Mouse (Mus musculus) kidney, adult 9 months (tissue): ENCODE measurements at regions not wholly inside any gene's neighbourhood (a gene's known extent, or its start where the extent isn't known, plus 50 kb on each side); places are given as distances from the start of the nearest gene placed in this dataset.

Experiments
- DNase-seq: peaks from one replicate; pipeline ENCODE4 v3.0.0; 2022

DNA sequence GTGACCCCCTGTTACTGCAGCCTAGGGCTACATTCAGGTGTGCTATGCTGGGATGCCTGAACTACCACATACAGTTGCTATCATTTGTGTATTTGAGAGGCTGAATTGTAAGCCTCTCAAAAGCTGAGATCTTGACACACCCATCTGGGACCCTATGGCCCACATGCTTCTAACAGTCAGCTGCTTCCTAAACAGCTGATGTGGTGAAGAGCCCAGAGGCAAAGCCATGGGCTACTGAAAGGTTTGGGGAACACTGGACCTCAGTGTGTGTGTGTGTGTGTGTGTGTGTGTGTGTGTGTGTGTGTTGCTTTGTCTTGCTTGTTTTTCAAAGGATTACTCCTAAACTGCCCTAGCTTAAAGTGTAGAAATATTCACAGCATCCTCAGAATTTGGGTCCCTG is 75.0 kb downstream of the Lbh start:
- DNase-seq, result no peak

GRCm38 (mm10) chr17:72993626-72994025 is 75.5 kb downstream of the Lbh start:
- DNase-seq, result no peak

DNA sequence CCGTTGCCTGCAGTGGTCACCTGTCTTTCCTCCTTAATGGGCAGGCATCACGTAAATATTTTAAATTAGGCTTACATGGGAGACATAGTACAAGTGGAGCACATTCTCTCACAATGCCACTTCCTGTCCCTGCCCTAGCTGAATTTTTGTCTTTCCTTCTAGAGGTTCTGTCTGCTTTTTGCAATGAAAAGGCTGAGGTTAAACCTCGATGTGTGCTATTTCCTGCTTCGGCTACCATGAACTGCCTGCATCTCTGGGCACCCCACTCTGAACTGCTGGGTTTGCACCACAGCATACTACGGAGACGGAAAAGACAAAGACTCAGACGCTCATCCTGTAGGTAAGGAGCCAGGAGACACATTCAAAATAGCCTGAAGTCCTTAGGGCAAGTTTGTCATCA is 78.4 kb downstream of the Lbh start:
- no peak for DNase-seq

- DNase-seq, result no peak
Observed at GRCm38 (mm10) chr17:72997301-72997921, 79.3 kb downstream of the Lbh start.

- no peak for DNase-seq
Observed at GRCm38 (mm10) chr17:73005100-73005499, 87.0 kb downstream of the Lbh start.

- DNase-seq, result peak; percentile 74
Observed at GRCm38 (mm10) chr17:73008901-73009300, 90.8 kb downstream of the Lbh start.

DNA sequence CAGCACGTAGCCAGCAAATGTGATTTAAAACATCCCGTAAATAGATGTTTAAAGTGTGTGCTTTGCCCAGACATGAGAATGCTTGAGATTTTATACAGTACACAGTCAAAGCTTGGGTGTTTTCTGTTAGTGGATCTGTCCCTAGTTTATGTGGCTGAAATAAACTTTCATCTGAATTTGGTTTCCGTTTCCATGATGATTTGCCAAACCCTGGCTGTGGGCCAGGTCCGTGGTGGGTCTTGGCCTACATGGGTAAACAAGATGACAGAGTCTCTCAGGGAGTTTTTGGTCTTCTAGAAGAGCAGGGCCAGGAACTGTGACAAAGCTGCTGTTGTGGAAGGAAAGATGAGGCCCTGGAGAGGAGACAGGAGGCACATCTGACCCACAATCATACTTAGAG is 91.9 kb downstream of the Lbh start:
- peak; percentile 32 for DNase-seq

- DNase-seq, result no peak
Observed at GRCm38 (mm10) chr17:73012356-73012755, 94.3 kb downstream of the Lbh start.

DNA sequence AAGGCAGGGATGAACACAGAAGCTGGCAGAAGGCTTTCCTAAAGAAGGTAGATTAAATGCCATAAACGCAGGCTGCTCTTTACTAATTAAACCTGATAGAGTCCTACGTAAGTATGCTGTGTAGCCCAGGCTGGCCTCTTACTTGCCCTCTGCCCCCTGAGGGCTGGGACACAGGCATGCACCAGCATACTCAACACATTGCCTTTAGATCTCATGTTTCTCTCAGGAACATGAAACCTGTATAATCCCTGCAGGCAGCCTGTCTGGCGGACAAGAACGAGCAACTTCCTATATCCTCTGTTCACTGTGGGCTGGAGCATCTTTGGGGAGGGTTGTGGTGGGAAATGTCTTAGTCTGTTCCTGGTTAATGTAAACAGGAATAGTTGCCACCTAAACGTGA is 94.8 kb upstream of the Lclat1 start:
- no peak for DNase-seq

DNA sequence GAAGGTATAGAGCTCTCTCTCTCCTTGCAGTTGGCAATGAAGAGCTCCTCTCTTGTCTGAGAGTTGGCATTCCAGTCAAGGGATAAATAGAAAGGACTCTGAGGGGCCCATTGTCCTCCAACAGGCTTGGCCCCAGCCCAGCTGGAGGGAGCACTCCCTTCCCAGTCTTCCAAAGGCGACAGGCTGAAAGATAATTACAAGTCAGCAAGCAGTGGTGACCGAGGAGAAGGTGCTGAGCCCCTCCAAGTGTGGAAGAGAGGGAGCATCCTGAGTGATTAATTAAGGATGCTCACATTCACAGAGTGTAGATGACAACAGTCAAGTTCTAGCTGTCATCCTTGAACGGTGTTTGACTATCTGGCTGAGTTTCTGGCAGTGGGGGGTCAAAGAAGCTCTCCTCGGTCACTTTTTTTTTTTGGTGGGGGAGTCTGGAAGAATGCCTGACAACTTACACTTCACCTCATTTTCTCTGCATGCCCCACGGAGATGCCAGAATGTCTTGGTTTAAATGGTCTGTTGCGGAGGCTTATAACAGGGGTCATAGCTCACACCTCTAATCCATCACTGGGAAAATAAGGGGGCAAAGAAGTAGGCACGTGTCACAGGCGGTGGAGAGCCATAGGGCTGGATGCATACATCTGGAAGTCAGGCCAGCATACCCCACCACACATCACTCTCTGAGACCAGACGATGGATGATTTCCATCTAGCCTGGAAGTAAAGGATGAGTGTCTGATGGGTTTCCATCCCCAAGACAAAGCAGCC is 93.5 kb upstream of the Lclat1 start:
- no peak for DNase-seq

- DNase-seq, result no peak
Observed at GRCm38 (mm10) chr17:73017173-73017572, 90.6 kb upstream of the Lclat1 start.

DNA sequence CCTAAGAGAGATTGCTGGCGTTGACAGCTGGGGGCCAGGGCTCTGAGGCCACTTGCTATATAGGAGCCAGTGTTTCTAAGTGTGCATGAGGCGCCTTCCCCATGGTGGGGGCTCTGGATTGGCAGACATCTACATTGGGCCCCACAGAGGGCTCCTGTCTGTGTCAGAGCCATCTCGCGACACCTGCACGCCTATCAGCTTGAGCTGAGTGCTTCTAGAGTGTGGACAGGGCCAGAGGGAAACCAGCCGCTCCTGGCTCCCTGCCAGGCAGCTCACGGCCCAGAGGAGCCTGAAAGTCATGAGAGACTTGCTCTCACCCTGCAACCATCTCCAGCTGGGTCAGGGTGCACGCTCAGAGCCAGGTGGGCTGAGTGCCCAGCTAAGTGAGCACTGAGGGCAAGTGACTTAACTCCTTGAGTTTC is 85.1 kb upstream of the Lclat1 start:
- peak; percentile 69 for DNase-seq

- no peak for DNase-seq
Observed at GRCm38 (mm10) chr17:73023362-73024107, 84.2 kb upstream of the Lclat1 start.

DNA sequence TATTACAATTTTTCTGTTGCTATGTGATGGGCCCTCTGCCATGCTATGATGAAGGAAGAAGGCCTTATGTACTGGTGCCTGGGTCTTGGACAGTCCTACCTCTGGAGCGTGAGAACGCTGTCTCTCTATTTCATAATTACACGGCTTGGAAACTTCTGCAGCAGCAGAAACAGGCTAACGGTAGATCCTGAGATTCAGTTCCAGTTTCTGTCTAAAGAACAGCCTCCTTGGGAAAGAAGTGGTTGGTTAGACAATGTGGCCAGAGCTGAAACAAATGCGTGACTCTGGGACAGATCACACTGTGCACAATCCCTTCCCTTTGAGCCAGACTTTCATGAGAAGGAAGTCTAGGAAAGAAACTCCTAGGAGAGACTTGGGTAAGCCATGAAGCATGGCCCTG is 80.7 kb upstream of the Lclat1 start:
- no peak for DNase-seq

GRCm38 (mm10) chr17:73031796-73032195 is 76.0 kb upstream of the Lclat1 start:
- DNase-seq, result no peak

DNA sequence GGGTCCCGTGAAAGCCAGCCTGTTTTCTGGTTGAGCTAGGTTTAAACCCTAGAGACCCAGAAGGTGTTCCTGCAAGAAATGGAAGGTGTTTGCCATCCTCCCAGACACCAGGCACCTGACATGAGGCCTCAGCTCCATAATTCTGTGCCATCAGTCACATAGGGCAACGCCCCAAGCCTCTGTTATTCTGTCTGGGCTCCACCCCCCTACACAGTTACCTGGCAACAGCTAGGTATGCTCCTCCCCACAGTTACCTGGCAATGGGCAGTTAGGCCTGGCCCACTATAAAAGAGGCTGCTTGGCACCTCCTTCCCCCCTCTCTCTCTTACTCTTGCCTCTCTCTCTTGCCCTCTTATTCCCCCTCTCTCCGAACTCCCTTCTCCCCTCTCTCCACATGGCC is 75.5 kb upstream of the Lclat1 start:
- DNase-seq, result no peak

DNA sequence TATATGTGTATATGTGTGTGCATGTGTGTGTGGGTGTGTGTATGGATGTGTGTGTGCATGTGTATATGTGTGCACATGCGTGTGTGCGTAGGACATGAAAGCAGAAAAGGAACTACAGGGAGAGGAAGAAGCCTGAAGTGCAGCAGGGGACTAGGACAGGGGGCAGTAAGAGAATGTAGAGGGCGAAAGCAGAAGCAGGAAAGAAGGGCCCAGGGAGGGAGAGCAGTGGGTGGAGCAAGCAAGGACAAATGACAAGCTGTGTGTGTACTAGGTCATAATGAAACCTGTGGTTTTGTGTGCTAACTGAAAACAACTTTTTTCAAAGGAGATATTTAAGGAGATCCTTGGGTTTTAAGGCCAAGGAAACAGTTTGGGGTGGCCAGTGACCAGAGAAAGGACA is 73.4 kb upstream of the Lclat1 start:
- peak; percentile 53 for DNase-seq

DNA sequence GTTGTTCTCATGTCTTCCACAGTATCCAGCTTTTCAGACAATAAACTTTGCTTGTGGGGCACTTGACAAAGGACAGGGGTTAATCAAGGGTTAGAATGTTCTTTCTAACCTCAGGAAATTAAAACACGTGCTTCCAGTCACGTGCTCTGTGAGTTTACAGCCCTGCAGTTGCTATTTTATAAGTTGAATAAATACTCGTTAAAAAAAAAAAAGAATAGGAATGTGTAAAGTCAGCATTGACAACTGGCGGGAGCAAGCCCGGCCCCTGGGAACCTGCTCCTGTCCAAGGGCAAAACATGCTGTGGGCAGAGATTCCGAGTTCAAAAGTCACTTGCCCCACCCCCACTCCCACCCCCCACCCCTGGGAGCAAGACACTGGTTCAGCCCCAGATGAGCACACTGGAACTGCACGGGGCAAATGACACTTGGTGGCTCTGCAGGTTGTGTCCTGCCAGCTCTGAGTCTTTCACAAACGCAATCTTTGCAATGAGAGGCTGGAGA is 72.8 kb upstream of the Lclat1 start:
- peak; percentile 85 for DNase-seq

GRCm38 (mm10) chr17:73036845-73037244 is 70.9 kb upstream of the Lclat1 start:
- DNase-seq, result no peak

GRCm38 (mm10) chr17:73038586-73038985 is 69.2 kb upstream of the Lclat1 start:
- no peak for DNase-seq

DNA sequence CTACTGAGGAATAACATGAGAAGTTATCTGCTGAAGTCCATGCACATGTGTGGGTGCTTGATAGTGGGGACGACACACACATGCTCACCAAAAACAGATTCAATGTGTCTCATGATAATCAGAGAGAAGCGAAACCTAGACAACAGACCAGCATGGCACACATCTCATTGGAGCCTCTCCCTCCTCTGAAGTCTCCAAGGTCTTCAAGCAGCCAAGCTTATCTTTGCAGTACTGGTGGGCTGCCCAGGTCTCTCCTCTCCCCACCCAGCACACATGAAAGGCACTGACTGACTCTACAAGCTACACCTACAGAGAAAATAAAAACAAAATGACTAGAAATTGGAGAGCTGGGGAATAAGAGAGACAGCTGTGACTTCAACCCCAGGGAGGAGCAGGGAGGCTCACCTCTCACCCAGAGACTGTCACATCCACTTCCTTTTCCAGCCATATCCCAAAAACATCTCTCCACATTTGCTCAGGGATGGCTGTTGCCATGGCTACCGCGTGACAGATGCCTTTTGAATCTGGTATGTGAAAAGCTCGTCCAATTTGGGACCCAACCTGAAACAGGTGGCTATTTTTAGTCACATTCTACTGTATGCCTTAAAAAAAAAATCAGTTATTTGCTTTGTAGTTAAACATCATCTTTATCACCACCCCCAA is 62.7 kb upstream of the Lclat1 start:
- DNase-seq, result no peak

GRCm38 (mm10) chr17:73046985-73047384 is 60.8 kb upstream of the Lclat1 start:
- no peak for DNase-seq

DNA sequence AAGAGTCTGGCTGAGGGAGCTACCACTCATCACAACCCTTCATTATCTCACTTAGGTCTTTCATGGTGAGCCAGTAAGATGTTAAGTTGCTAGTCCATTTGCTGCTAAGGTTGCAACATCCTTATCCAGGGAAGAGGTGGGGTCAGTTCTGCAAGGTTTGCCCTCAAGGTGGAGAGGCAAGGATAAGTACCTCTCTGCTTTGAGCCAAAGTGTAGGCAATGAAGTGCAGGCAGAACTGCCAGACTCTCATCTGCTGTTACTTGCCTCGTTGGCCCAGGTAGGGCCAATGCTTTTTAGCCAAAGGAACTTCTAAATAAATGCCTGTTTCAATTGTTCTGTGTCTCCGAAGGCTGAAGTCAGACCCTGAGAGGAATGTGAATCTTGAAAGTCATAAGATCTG is 59.6 kb upstream of the Lclat1 start:
- no peak for DNase-seq
